Mouse (Mus musculus) kidney, adult 2 months (tissue): ENCODE measurements at regions not wholly inside any gene's neighbourhood (a gene's known extent, or its start where the extent isn't known, plus 50 kb on each side); places are given as distances from the start of the nearest gene placed in this dataset.

Experiments
- CTCF ChIP-seq: fragments of 200-500 bp; conservative IDR thresholded peaks from 2 replicates; pipeline ENCODE4 v1.5.1; 2011; ENCODE audit warnings: low read depth, mild to moderate bottlenecking, control low read depth, low read length, moderate library complexity, mixed read lengths; ENCODE audit not compliant: insufficient read depth, insufficient read length
- POLR2A ChIP-seq: fragments of 200-500 bp; IDR thresholded peaks from one replicate; pipeline ENCODE4 v1.6.1; 2011; ENCODE audit warnings: low read depth, low read length, control low read depth

DNA sequence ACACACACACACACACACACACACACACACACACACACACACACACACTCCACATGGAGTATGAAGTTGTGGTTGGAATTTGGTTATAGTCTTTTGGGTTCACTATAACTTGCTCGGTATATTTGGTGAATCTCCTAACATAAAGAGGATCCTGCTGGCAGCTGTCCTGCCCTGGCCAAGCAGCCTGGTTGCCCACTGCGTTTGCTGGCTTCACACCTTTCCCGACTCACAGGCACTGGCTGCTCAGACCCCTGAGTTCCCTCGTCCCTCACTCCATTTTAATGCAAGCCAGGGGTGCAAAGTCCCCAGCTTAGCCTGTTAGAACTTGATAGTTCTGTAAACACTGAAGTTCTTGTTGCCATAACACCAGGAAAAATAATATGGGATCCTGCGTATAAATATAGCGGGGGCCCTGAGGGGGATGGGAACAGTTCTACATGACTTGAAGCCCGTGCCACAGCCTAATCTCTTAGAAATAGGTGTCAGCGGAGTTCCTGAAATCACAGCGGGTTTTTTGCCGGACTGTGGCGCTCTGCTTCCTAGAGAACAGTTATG, 64.9 kb upstream of the Gm5148 start:
- TF ChIP-seq CTCF (no peak), POLR2A (no peak)
